Mouse (Mus musculus) testis, postnatal 10 days (tissue): ENCODE results near the gene D1Pas1.

Source experiments
- DNase-seq: peaks from one replicate; pipeline ENCODE4 v3.0.0; 2021; ENCODE audit warnings: low spot score

Gene D1Pas1

DNA sequence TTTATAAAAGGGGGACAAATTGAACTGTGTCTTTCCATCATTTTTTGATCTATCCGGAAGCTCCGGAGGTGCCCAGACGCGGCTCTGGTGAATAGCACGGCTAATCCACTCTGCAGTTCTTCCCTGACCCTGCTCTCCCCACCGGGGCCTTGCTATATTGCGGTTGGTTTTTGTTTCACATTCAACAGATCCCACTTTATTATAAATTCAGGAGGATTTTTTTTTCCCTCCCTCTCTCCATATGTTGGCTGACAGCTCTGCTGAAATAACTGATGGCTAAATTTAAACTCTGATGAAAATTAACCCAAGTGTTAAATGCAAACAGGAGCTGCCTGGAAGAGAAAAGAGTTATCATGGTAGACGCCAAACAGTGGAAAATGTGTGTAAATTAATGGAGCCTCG, 21.1 kb downstream of the D1Pas1 start:
- DNase-seq = no peak

DNA sequence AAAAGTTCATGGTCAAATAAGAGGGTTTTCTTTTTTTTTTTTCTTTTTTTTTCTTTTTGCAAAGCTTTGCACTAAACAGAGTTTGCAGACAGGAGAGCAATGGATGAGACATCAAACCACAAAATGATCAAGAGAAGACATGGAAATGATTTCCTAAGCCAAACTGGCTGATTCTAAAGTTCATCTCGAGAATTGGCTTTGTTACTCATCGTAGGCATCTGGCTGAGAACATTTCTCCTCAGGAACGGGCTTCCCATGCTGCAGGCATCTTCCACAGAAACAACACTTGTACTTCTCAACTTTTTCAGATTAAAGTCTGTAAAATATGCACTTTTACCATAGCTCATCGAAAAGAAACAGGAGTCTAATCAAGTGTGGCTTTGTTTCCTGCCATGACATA, 21.6 kb downstream of the D1Pas1 start:
- no peak for DNase-seq

DNA sequence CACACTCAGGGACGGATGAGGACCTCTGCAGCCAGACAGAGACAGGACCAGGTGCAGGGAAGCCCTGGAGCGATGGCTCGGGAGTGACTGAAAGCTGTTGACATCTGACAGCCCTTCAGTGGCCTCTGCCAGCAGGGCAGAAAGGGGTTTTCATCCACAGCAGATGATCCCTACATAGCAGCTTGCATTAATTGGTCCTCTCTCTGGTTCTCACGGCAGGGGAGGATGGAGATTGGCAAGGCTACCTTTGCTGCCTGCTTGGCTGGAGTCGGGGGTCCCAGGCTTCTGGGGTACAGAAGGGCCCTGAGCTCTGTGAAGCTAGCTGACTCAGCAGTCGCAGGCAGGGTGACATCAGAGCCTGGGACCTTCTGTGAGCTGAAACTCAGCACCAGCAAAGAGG, 24.3 kb downstream of the D1Pas1 start:
- DNase-seq = no peak

DNA sequence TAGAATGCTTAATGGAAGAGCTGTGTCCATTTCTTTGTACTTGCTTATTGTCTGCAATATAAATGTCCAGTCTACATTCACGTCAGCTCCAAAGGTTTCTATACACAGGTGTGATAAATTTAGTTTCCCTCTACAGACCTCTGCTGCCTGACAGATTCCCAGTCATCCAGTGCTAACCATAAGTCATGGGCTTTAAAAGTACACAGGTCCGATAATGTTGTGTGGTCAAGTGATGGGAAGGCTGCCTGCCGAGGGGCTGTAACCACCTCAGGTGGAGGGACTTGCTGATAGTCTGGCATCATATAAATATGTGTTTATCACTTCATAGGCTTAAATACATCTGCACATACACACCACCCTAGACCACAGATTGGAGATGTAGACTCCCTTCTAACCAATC, 24.9 kb downstream of the D1Pas1 start:
- DNase-seq = no peak

GRCm38 (mm10) chr1:186997596-186998304, 30.5 kb downstream of the D1Pas1 start:
- DNase-seq = no peak

DNA sequence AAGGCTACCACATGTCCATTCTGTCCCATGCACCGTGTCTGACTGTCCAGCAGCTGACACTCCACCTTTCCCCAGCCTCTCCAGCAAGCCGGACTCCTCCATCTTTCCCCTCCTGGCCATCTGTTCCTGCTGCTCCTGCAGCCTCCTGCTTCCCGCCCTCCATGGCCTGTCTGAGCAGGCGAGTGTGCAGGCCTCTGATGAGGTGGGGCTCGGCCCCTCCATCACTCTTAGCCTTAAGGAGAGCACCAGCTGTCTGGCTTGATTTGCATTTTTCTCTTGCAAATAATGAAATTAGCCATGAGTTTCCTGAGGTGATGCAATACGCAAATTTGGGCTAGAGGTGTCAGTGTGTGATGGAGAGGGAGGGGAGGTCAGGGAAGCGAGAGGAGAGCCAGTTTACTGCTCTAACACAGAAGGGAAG, 36.2 kb downstream of the D1Pas1 start:
- no peak for DNase-seq

- DNase-seq = no peak
Observed at GRCm38 (mm10) chr1:187004306-187004705, 37.1 kb downstream of the D1Pas1 start.

DNA sequence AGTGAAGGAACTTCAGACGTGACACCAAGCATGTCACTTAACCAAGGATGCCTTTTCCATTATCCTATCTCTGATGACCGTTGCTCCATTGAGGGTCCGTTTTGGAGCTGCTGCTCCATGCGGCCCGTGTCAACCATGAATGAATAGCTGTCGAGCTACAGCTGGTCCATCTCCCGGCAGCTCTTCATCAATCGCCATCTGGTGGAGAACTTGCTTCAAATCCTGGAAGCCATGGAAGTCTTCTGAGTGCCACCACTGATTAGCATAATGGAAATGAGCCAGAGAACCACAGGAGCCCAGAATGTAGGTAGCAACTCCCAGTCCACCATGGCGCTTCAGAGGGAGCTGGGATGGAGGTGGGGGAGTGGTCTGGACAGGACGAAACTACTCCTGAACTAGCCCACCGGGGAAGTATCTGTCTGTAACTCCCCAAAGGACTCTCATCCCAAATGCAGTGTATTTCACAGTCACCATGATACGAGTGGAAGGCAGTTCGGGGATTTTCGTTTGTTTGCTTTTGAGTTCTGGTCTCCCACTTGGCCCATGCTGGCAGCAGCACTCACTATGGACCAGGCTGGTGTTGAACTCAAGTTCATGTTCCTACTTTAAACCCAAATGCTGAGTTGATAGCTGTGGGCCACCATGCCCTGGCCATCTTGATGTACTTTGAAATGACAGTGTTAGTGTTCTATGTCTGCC, 39.2 kb downstream of the D1Pas1 start:
- no peak for DNase-seq

GRCm38 (mm10) chr1:187008236-187008635, 41.0 kb downstream of the D1Pas1 start:
- no peak for DNase-seq

- no peak for DNase-seq
Observed at GRCm38 (mm10) chr1:187010071-187010470, 42.9 kb downstream of the D1Pas1 start.

DNA sequence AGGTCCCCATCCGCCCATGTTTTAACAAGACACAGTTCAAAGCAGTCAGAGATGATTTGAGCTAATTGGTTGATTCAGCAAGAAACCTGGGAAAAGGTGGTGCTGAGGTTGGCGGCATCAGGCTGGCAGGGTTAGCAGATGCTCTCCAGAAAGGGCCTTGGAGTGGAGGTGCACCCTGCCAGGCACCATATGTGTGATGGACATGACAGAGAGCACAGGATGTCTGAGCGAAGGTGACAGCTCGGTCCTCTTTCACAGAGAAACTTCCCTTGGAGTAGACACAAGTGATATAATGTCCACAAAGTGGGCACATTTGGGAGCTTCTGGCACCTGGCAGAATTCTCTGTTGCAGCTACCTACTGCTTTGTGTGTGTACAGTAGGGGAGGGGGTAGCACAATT, 44.4 kb downstream of the D1Pas1 start:
- DNase-seq = no peak

DNA sequence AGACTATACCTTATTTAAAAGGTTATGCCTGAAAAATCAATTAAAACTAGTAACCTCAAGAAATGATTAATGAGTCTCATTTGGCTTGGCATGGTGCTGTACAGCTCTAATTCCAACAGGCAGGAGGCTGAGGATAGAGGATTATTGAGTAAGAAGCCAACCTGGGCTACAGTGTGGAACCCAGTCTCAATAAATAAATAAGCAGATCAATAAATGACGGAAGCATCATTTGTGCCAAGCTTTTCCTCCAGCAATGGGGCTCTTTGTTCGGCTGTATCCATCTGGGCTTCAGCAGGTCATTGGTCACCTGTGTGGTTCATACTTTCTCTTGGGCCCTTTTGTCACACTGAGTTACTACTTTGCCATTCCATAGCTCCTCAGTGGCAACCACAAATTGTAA, 46.9 kb downstream of the D1Pas1 start:
- no peak for DNase-seq

- no peak for DNase-seq
Observed at GRCm38 (mm10) chr1:187015673-187016072, 48.5 kb downstream of the D1Pas1 start.

GRCm38 (mm10) chr1:187016116-187016515, 48.9 kb downstream of the D1Pas1 start:
- DNase-seq = no peak

- DNase-seq = no peak
Observed at GRCm38 (mm10) chr1:187020011-187020410, 52.8 kb downstream of the D1Pas1 start.
